Mouse (Mus musculus) olfactory bulb, adult 2 months (tissue): ENCODE data around the gene Akap13. TPM values are rescaled to one million over a fixed set of nuclear protein-coding genes. Genes with fewer than 3 reads are reported as not detected.
A peak's percentile ranks its signal among the peaks of the same experiment; 100 is the strongest.
"Not testable (repeated sequence)": the region's sequence is repeated elsewhere in the genome, so short reads cannot be mapped to it uniquely, and the experiment has no call there.

Source experiments
- H3K27ac ChIP-seq: fragments of 200-500 bp; 2 replicates; pipeline ENCODE4 v1.5.1; 2012; ENCODE audit warnings: low read depth, low read length; ENCODE audit not compliant: insufficient read depth
- H3K4me1 ChIP-seq: fragments of 200-500 bp; 2 replicates; pipeline ENCODE4 v1.6.1; 2012; ENCODE audit warnings: low read length; ENCODE audit not compliant: control insufficient read depth, insufficient read depth
- H3K4me3 ChIP-seq: fragments of 200-500 bp; 2 replicates; pipeline ENCODE4 v1.5.1; 2012; ENCODE audit warnings: mild to moderate bottlenecking, low read depth, low read length, moderate library complexity; ENCODE audit not compliant: insufficient read depth
- CTCF ChIP-seq: fragments of 200-500 bp; IDR thresholded peaks from 2 replicates; pipeline ENCODE4 v1.5.1; 2012; ENCODE audit warnings: low read depth, mild to moderate bottlenecking, low read length, moderate library complexity; ENCODE audit not compliant: insufficient read depth
- POLR2A ChIP-seq: fragments of 200-500 bp; IDR thresholded peaks from 2 replicates; pipeline ENCODE4 v1.6.1; 2012; ENCODE audit warnings: mild to moderate bottlenecking, low read depth, low read length, moderate library complexity; ENCODE audit not compliant: insufficient read depth
- WGBS: fragments of 180-500 bp; shearing (Covaris S2); methylation state at CpG from one replicate; pipeline ENCODE4 v1.1.7; 2018; 5-methylcytosine and 5-hydroxymethylcytosine counted together
- polyA plus RNA-seq: library from polyadenylated mRNA; stranded (reverse); fragments of >200 nt; gene quantifications from 2 replicates; pipeline ENCODE4 v1.2.4, GENCODE M21; 2012; ENCODE audit warnings: low replicate concordance; ENCODE audit not compliant: missing spikeins, insufficient read depth, insufficient read length

Gene Akap13
- polyA plus RNA-seq, 1 experiment: 67.2 TPM

DNA sequence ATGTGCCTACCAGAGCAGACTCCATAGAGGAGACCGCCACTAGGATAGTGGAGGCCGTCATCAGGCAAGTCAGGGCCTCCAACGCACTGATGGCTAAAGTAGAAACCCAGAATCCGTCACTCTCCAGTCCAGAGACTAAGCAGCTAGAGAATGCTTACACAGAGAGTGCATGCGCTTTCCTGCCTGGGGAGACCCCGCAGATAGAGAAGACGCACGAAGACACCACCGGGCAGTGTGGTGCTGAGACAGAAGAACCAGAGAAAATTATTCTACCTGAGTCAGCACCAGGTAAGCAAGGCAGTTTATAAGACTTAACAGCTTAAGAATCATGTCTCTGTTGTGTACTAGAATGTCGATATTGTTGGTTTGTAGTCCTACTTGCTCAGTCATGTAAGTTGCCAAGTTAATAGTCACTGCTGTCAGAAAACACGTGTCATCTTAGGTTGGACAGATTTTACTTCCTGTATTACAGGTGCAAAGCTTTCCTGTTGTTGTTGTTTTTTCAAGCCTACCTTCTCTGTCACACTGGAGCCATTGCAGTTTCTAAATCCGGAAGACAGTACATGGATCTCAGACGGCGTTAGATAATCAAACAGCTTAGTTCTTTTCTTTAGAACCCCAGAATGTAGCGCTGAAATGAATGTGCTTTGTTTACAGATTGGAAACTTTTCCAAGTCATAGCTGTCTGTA lies 156.1 kb downstream of the Akap13 start:
- no peak for TF ChIP-seq POLR2A
- no peak for TF ChIP-seq CTCF
- Histone ChIP-seq H3K27ac (no peak overlapping the region), H3K4me3 (no peak overlapping the region), H3K4me1 (peaks cover 2% of the 10 kb centered on the region; the same call in 1 of the 2 replicates)
- WGBS: 79% methylated on average over 15 of the region's 15 CpGs

DNA sequence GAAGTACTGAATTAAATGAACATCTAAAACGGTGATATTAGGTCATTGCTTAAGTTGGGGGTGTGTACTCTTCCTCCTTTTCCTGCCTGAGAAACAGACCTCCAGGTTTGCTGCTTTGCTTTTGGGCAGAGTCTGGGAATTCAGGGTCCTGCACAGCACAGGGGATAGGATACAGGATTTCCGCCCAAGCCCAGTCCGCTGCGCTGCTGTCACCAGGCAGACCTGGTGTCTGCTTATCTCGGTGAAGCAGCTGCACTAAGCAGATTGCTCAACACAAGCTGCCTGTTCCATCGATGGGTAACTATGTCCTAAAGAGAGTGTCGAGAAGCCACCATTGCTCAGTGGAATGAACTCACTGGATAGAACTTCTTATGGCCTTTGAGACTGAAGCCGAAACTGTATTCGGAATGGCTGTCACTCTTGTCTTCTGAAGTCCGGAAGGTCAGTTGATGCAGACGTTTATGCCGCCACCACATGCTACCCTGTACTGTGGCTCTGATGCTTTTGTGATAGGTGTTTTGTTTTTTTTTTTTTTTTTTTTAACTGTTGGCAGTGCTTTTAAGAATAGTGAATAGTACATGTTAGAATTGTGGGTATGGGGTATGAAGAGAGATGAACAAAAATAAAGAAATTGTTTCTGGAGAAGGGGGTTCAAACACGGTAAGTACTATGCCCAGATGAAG lies 156.8 kb downstream of the Akap13 start:
- TF ChIP-seq CTCF (no peak), POLR2A (no peak)
- WGBS: 70% methylated on average over 13 of the region's 13 CpGs
- Histone ChIP-seq H3K27ac (no peak overlapping the region), H3K4me1 (peaks cover 2% of the 10 kb centered on the region; the same call in 1 of the 2 replicates), H3K4me3 (0 out of 2 replicates have a peak overlapping the region, but pooled peaks have one; percentile 8)

DNA sequence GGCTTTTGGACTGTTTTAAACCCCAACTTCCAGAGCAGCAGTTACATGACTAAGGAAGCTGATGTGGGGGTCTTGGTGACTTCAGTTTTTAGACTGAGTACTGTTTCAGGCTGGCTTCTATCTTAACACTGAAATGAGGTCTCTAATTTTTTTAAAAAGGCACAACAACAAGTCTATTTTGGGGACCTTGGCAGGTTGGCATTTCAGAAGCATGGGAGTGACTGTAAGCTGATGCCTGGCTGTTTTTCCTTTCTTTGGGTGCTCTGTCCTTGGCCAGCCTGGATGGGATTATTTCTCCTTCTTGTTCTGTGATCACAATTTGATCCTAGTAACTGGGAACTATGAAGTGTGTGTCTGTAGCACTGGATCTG lies 157.3 kb downstream of the Akap13 start:
- H3K4me3 ChIP-seq: no peak overlapping the region
- TF ChIP-seq POLR2A (no peak), CTCF (no peak)

DNA sequence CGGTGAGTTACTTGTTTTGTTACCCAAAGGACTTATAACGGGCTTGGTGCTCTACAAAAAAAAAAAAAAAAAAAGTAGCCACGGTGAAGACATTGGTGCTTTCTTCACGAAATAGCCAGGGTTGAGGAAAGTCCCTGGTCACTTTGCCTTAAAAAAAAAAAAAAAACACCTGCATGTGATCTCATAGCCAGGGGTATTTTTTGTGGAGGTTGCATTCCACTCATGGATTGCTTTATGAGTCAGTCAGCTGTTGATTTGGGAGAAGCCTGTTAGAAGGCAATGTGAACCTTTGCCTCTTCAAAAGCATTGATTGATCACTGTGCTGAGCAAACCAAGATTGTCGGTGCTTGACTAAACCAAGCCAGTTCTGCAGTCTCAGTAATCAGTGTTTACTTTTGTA lies 157.9 kb downstream of the Akap13 start:
- peaks cover 2% of the 10 kb centered on the region; the same call in 1 of the 2 replicates for H3K4me1 ChIP-seq
- H3K27ac ChIP-seq: no peak overlapping the region
- no peak overlapping the region for H3K4me3 ChIP-seq
- no peak for TF ChIP-seq CTCF
- no peak for TF ChIP-seq POLR2A
- WGBS: 67% methylated on average over 5 of the region's 5 CpGs

More for the DNA sequence above, 157.3 kb downstream of the Akap13 start:
- peaks cover 2% of the 10 kb centered on the region; the same call in 1 of the 2 replicates for H3K4me1 ChIP-seq
- no peak overlapping the region for H3K27ac ChIP-seq

DNA sequence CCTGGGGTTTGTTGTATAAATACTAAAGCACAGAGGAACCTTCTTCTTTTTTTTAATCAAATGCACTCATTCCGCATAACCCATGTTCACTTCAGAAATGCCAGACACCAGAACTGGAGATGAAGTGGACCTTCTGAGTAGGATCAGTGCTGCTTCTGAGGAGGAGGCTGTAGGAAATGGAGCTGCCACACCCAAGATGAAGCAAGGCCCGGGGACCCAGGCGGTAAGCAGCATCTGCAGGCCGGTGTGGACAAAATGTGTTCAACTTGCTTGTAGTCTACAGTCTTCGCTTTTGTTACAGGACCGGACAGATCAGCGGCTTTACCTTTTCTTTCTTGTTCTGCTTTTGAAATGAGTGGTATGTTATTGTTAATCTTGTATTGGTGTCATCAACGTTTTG lies 159.5 kb downstream of the Akap13 start:
- WGBS: 96% methylated on average over 8 of the region's 8 CpGs
- H3K27ac ChIP-seq: no peak overlapping the region
- H3K4me3 ChIP-seq: no peak overlapping the region
- no peak for TF ChIP-seq CTCF
- TF ChIP-seq POLR2A: no peak
- H3K4me1 ChIP-seq: peaks cover 2% of the 10 kb centered on the region; the same call in 1 of the 2 replicates

DNA sequence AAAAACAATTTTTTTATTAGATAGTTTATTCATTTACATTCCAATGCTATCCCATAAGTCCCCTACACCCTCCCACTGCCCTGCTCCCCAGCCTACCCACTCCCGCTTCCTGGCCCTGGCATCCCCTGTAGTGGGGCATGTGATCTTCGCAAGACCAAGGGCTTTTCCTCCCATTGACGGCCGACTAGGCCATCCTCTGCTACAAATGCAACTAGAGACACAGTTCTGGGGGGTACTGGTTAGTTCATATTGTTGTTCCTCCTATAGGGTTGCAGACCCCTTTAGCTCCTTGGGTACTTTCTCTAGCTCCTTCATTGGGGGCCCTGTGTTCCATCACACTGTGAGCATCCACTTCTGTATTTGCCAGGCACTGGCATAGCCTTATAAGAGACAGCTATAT lies 161.9 kb downstream of the Akap13 start:
- H3K4me1 ChIP-seq, H3K27ac ChIP-seq, H3K4me3 ChIP-seq: not testable (repeated sequence)
- 95% methylated on average over 4 of the region's 4 CpGs for WGBS

DNA sequence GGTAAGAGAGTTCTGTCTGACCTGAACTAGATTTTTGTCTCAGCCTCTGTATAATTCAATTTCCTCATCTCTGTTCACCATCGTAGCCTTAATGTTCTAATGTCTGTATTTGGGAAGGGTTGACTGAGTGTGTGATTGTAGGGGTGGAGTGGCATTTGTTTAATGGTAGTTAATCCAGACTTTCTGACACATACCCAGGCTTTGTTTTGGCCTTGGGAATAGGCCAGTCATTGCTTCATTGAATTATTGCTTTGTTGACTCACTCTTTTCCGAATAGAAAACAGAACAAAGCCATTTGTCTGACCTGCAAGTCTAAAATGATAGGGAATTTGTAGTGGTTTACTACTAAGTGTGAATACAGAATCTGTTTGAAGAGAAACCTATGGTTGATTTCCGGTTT lies 163.4 kb downstream of the Akap13 start:
- no peak overlapping the region for H3K27ac ChIP-seq
- WGBS: 57% methylated on average over 3 of the region's 3 CpGs
- no peaks in the 10 kb centered on the region for H3K4me1 ChIP-seq
- H3K4me3 ChIP-seq: no peak overlapping the region
- TF ChIP-seq CTCF (no peak), POLR2A (no peak)

DNA sequence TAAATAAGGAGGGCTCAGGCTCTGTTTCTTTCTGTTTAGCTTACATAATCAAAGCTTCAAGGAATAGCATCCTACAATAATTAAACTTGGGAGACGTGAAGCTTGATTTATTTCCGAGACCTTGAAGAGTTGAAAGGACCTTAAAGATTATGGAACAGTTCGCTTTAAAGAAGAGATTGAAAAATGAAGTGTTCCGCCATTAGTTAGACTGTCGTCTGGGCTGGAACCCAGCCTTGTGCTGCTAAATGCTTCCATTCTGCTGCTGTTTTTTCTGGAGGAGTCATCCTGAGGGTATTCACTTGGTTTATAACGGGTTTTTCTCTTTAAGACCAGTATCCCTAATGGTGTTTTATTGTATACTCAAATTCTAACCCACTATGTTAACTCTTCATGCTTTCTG lies 164.5 kb downstream of the Akap13 start:
- no peaks in the 10 kb centered on the region for H3K4me1 ChIP-seq
- H3K27ac ChIP-seq: no peak overlapping the region
- 83% methylated on average over 6 of the region's 6 CpGs for WGBS
- TF ChIP-seq POLR2A (no peak), CTCF (no peak)
- no peak overlapping the region for H3K4me3 ChIP-seq

DNA sequence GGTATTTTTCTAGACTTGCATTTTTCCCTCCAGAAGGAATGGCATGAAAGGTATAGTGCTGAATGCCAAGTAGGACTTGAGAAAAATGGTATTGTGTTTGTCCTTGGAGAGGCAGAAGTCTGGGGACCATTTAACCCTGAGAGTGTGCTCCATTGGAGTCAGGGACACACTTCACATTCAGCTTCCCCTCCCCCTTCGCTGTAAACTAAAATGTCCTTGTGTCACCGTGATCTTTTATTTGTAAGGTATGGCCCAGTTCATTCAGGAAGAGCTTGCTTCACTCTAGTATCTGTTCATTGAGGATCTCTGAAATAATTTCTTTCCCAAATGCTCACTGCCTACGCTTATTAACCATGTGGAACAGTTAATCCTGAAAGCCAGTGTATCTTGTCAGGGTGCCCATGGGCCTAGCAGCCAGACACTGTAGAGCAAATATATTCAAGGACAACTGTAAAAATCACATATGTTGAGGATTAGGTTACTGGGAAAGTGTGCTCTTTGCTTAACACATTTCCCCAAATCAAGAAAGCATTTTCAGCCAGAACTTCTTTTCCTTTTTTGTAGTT lies 165.1 kb downstream of the Akap13 start:
- 91% methylated on average over 3 of the region's 3 CpGs for WGBS
- TF ChIP-seq POLR2A (no peak), CTCF (no peak)
- Histone ChIP-seq H3K4me3 (no peak overlapping the region), H3K27ac (no peak overlapping the region), H3K4me1 (no peaks in the 10 kb centered on the region)

DNA sequence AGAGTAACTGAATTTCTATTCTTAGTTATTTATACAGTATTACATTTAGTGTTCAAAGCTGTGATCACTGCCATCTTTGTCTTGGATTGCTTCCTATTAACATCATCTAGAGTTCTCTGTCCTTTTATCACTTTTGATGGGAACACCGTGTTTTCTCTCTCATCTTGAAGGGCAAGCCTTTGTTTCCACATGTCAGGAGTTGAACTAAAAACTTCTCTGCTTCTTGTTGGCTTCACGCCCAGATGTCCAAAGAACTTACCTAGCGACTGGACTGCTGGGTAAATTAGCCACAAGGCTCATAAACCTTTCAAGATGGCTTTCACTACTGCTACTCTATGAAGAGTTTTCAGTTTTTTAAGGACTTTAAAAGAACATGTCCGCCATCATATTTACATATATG lies 165.6 kb downstream of the Akap13 start:
- TF ChIP-seq POLR2A (no peak), CTCF (no peak)
- Histone ChIP-seq H3K4me3 (no peak overlapping the region), H3K27ac (no peak overlapping the region), H3K4me1 (no peaks in the 10 kb centered on the region)
- 74% methylated on average over 4 of the region's 4 CpGs for WGBS
